In genomic region chr17:43460245-43461181, GRCm38 (mm10) we compare ENCODE assay signal across 8 mouse cellular contexts. TPM values are rescaled to one million over a fixed set of nuclear protein-coding genes. Genes with fewer than 3 reads are reported as not detected.
A peak's percentile ranks its signal among the peaks of the same experiment; 100 is the strongest.
DNase-seq lines count a peak whose midpoint lies in the region; ATAC-seq and TF ChIP-seq lines count a peak whose summit lies in the region.

No protein-coding gene starts in this region.

- no peaks in the 10 kb centered on the region for H3K36me3 ChIP-seq in hindbrain, embryonic 13.5 days

- no peaks in the 10 kb centered on the region for H3K9me3 ChIP-seq in hindbrain, embryonic 13.5 days

- H3K4me2 ChIP-seq in hindbrain, embryonic 13.5 days = peak overlapping the region; percentile 34

- DNase-seq in Patski (ENCODE audit: low read depth, low spot score) = peak; percentile 20
- DNase-seq in cerebellum, postnatal 10 days = peak; percentile 91 to 93
- DNase-seq in frontal cortex, postnatal 25 days (ENCODE audit: low spot score in 2 of 2) = peak; percentile 29 to 57
- peak; percentile 56 to 58 for DNase-seq in layer of hippocampus, postnatal 36 days
- DNase-seq in lung, postnatal 25 days (ENCODE audit: low spot score) = peak; percentile 77
- DNase-seq in retina, postnatal 7 days (ENCODE audit: low read depth, low spot score) = peak; percentile 79
- DNase-seq in urinary bladder, postnatal 14 days (ENCODE audit: low spot score) = peak; percentile 68

- 0 out of 2 replicates have a peak overlapping the region, but pooled peaks have one; percentile 19 for H3K9ac ChIP-seq in hindbrain, embryonic 13.5 days

- in situ Hi-C loops in Patski (cut with MboI; ENCODE audit: low pct_unique_long_range_greater_than_20kb) = no loop called here

- CTCF ChIA-PET in Patski (lab: Charles Lee) = interaction anchor here (0.6 to 7.3 kb wide), 28 partner anchors 10 to 472 kb away, joined by 3 to 73 read pairs (median 4); partner anchors contain the start of genes Adgrf1 and Tnfrsf21

- H3K4me3 ChIP-seq in hindbrain, embryonic 13.5 days = no peak overlapping the region

- POLR2A ChIA-PET in Patski (lab: Charles Lee) = interaction anchor here (0.7 to 0.9 kb wide), 3 partner anchors 17 to 447 kb away, joined by 3 read pairs; no protein-coding TSS in a partner anchor

- peak overlapping the region; percentile 35; the same call in 1 of the 2 replicates for H3K27ac ChIP-seq in hindbrain, embryonic 13.5 days

- ATAC-seq in Patski = no peak
- ATAC-seq in hindbrain, embryonic 13.5 days (ENCODE audit: low FRiP score) = peak; percentile 98

- H3K4me1 ChIP-seq in hindbrain, embryonic 13.5 days (replicated peaks) = peaks cover 10% of the 10 kb centered on the region

- peak; percentile 82 for TF ChIP-seq CTCF in Patski (IDR thresholded peaks at IDR 0.05)

- WGBS in hindbrain, embryonic 13.5 days = 37% methylated on average over 19 of the region's 19 CpGs

- H3K27me3 ChIP-seq in Patski = no peaks in the 10 kb centered on the region
- no peaks in the 10 kb centered on the region for H3K27me3 ChIP-seq in hindbrain, embryonic 13.5 days

RNA-seq across cellular contexts. Expression of gene Mep1a, which starts 42.1 kb away (rescaled TPM):
- 0.03 TPM for polyA plus RNA-seq in Patski (2021)
- not detected in 2 replicates for polyA plus RNA-seq in hindbrain, embryonic 13.5 days (2015; fragmentation: Nextera tagmentation; extraction: Ambion mirVana)
- not detected for total RNA-seq in layer of hippocampus, postnatal 36 days (2021)

Comparison
In these comparisons a context has a peak if more than half of its experiments do, and no peak if none do; other contexts are left out.
1. DNase-seq: peak in every context shown above with its lines; median percentile 92 in cerebellum, postnatal 10 days; 79 in retina, postnatal 7 days; 77 in lung, postnatal 25 days; 68 in urinary bladder, postnatal 14 days; 57 in layer of hippocampus, postnatal 36 days; 43 in frontal cortex, postnatal 25 days; 20 in Patski.